Mouse (Mus musculus): Measurements from ENCODE around the gene 1700003F12Rik.

Gene 1700003F12Rik

GRCm38 (mm10) chr2:154546711-154547110, at the start of gene 1700003F12Rik:
TSS of gene 1700003F12Rik (plus strand) at chr2:154547085.
- DNase-seq (ENCODE audit: low spot score) = no peak

GRCm38 (mm10) chr2:154498571-154498970, 48.3 kb upstream of the 1700003F12Rik start:
- no peak for DNase-seq (ENCODE audit: low spot score)

- DNase-seq (ENCODE audit: low spot score) = peak; percentile 20
Measured at GRCm38 (mm10) chr2:154499717-154500247, 47.1 kb upstream of the 1700003F12Rik start.

- DNase-seq (ENCODE audit: low spot score) = no peak
Measured at GRCm38 (mm10) chr2:154500758-154501157, 46.1 kb upstream of the 1700003F12Rik start.

- DNase-seq (ENCODE audit: low spot score) = no peak
Measured at GRCm38 (mm10) chr2:154507076-154507475, 39.8 kb upstream of the 1700003F12Rik start.

GRCm38 (mm10) chr2:154507566-154508283, 39.2 kb upstream of the 1700003F12Rik start:
- peak; percentile 25 for DNase-seq (ENCODE audit: low spot score)

GRCm38 (mm10) chr2:154508450-154508849, 38.4 kb upstream of the 1700003F12Rik start:
- DNase-seq (ENCODE audit: low spot score) = no peak

GRCm38 (mm10) chr2:154510141-154510540, 36.7 kb upstream of the 1700003F12Rik start:
- no peak for DNase-seq (ENCODE audit: low spot score)

GRCm38 (mm10) chr2:154516944-154517343, 29.9 kb upstream of the 1700003F12Rik start:
- DNase-seq (ENCODE audit: low spot score) = no peak

GRCm38 (mm10) chr2:154517424-154517823, 29.5 kb upstream of the 1700003F12Rik start:
- no peak for DNase-seq (ENCODE audit: low spot score)

- no peak for DNase-seq (ENCODE audit: low spot score)
Measured at GRCm38 (mm10) chr2:154521449-154521848, 25.4 kb upstream of the 1700003F12Rik start.

- no peak for DNase-seq (ENCODE audit: low spot score)
Measured at GRCm38 (mm10) chr2:154522334-154522733, 24.6 kb upstream of the 1700003F12Rik start.

- DNase-seq (ENCODE audit: low spot score) = no peak
Measured at GRCm38 (mm10) chr2:154525285-154525684, 21.6 kb upstream of the 1700003F12Rik start.

- DNase-seq (ENCODE audit: low spot score) = no peak
Measured at GRCm38 (mm10) chr2:154526531-154526930, 20.4 kb upstream of the 1700003F12Rik start.

GRCm38 (mm10) chr2:154532888-154533287, 14.0 kb upstream of the 1700003F12Rik start:
- no peak for DNase-seq (ENCODE audit: low spot score)

- DNase-seq (ENCODE audit: low spot score) = no peak
Measured at GRCm38 (mm10) chr2:154534704-154535270, 12.1 kb upstream of the 1700003F12Rik start.

GRCm38 (mm10) chr2:154538310-154538709, 8.6 kb upstream of the 1700003F12Rik start:
- no peak for DNase-seq (ENCODE audit: low spot score)

- DNase-seq (ENCODE audit: low spot score) = no peak
Measured at GRCm38 (mm10) chr2:154538710-154539109, 8.2 kb upstream of the 1700003F12Rik start.

GRCm38 (mm10) chr2:154539720-154540119, 7.2 kb upstream of the 1700003F12Rik start:
- no peak for DNase-seq (ENCODE audit: low spot score)

- no peak for DNase-seq (ENCODE audit: low spot score)
Measured at GRCm38 (mm10) chr2:154541630-154542029, 5.3 kb upstream of the 1700003F12Rik start.

GRCm38 (mm10) chr2:154543567-154544347, 3.1 kb upstream of the 1700003F12Rik start:
- DNase-seq (ENCODE audit: low spot score) = no peak

GRCm38 (mm10) chr2:154548688-154549087, 1.8 kb downstream of the 1700003F12Rik start:
- no peak for DNase-seq (ENCODE audit: low spot score)

Data from c-Kit-positive CD71-positive TER-119-positive erythroid progenitor cells, embryonic 14.5 days (primary cell).